Mouse (Mus musculus): ENCODE results near the gene Vps13d. TPM values are rescaled to one million over a fixed set of nuclear protein-coding genes. Genes with fewer than 3 reads are reported as not detected.

Gene Vps13d
- polyA plus RNA-seq, 1 experiment from 2014 or later: 7.6 TPM

- WGBS: 59% methylated on average over 3 of the region's 3 CpGs
- ATAC-seq (ENCODE audit: insufficient number of reproducible peaks, low FRiP score): no peak
- peak overlapping the region; percentile 73; the same call in 1 of the 2 replicates for H3K27ac ChIP-seq (ENCODE audit: poor library complexity, severe bottlenecking)
Measured at GRCm38 (mm10) chr4:144950327-144950711, 244.5 kb downstream of the Vps13d start.

GRCm38 (mm10) chr4:144949441-144950326 lies 245.1 kb downstream of the Vps13d start:
- Histone ChIP-seq H3K27me3 (replicated peaks) (no peaks in the 10 kb centered on the region), H3K4me3 (no peak overlapping the region), H3K27ac (ENCODE audit: poor library complexity, severe bottlenecking) (peak overlapping the region; percentile 73), H3K36me3 (no peaks in the 10 kb centered on the region), H3K4me1 (replicated peaks) (peaks cover 39% of the 10 kb centered on the region), H3K9me3 (replicated peaks) (no peaks in the 10 kb centered on the region), H3K4me2 (peak overlapping the region; percentile 3; the same call in 1 of the 2 replicates), H3K9ac (peak overlapping the region; percentile 25; the same call in 1 of the 2 replicates)
- ATAC-seq (ENCODE audit: insufficient number of reproducible peaks, low FRiP score): peak; percentile 83
- WGBS: 9% methylated on average over 9 of the region's 9 CpGs

More at GRCm38 (mm10) chr4:144950327-144950711, 244.5 kb downstream of the Vps13d start:
- H3K36me3 ChIP-seq: no peaks in the 10 kb centered on the region
- H3K9ac ChIP-seq: no peak overlapping the region; the same call in 1 of the 2 replicates
- no peak overlapping the region for H3K4me3 ChIP-seq
- no peak overlapping the region for H3K4me2 ChIP-seq
- H3K9me3 ChIP-seq (replicated peaks): no peaks in the 10 kb centered on the region
- H3K4me1 ChIP-seq (replicated peaks): peaks cover 39% of the 10 kb centered on the region
- H3K27me3 ChIP-seq (replicated peaks): no peaks in the 10 kb centered on the region

GRCm38 (mm10) chr4:144947738-144948390 lies 246.9 kb downstream of the Vps13d start:
- H3K4me2 ChIP-seq: no peak overlapping the region
- peaks cover 39% of the 10 kb centered on the region for H3K4me1 ChIP-seq (replicated peaks)
- H3K9ac ChIP-seq: peak overlapping the region; percentile 5; the same call in 1 of the 2 replicates
- no peaks in the 10 kb centered on the region for H3K36me3 ChIP-seq
- 51% methylated on average over 6 of the region's 6 CpGs for WGBS
- peak overlapping the region; percentile 26; the same call in 1 of the 2 replicates for H3K27ac ChIP-seq (ENCODE audit: poor library complexity, severe bottlenecking)
- ATAC-seq (ENCODE audit: insufficient number of reproducible peaks, low FRiP score): no peak
- no peaks in the 10 kb centered on the region for H3K9me3 ChIP-seq (replicated peaks)
- no peak overlapping the region for H3K4me3 ChIP-seq
- H3K27me3 ChIP-seq (replicated peaks): no peaks in the 10 kb centered on the region

DNA sequence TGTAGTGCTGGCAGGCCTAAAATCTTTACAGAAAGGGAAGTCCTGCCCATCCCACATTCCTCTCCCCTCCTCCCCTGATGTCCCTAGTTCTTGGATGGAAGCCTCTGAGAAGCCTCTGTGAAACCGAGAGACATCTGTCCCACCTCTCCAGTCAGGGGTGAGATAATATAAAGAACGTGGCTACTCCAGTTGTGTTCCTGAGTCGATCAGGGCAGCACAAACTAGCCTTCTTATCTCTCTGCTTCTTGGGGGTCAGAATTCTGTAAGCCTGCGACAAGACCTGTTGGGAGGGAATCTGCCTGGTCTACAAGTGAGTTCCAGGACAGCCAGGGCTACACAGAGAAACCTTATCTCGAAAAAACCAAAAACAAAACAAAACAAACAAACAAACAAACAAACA lies 251.5 kb downstream of the Vps13d start:
- peaks cover 11% of the 10 kb centered on the region for H3K4me1 ChIP-seq (replicated peaks)
- ATAC-seq (ENCODE audit: insufficient number of reproducible peaks, low FRiP score): no peak
- WGBS: 39% methylated on average over 5 of the region's 5 CpGs
- H3K4me3 ChIP-seq: no peak overlapping the region
- H3K9ac ChIP-seq: no peak overlapping the region
- H3K9me3 ChIP-seq (replicated peaks): no peaks in the 10 kb centered on the region
- no peak overlapping the region for H3K27ac ChIP-seq (ENCODE audit: poor library complexity, severe bottlenecking)
- H3K4me2 ChIP-seq: no peak overlapping the region
- H3K36me3 ChIP-seq: no peaks in the 10 kb centered on the region
- H3K27me3 ChIP-seq (replicated peaks): no peaks in the 10 kb centered on the region

- H3K9ac ChIP-seq: no peak overlapping the region
- peaks cover 3% of the 10 kb centered on the region; the same call in 1 of the 2 replicates for H3K4me1 ChIP-seq (replicated peaks)
- no peaks in the 10 kb centered on the region for H3K36me3 ChIP-seq
- WGBS: 85% methylated on average over 3 of the region's 3 CpGs
- no peak for ATAC-seq (ENCODE audit: insufficient number of reproducible peaks, low FRiP score)
- H3K9me3 ChIP-seq (replicated peaks): no peaks in the 10 kb centered on the region
- H3K4me2 ChIP-seq: no peak overlapping the region
- H3K27me3 ChIP-seq (replicated peaks): no peaks in the 10 kb centered on the region
- no peak overlapping the region for H3K27ac ChIP-seq (ENCODE audit: poor library complexity, severe bottlenecking)
- no peak overlapping the region for H3K4me3 ChIP-seq
Measured at GRCm38 (mm10) chr4:144942433-144942832, 252.4 kb downstream of the Vps13d start.

GRCm38 (mm10) chr4:144940796-144941462 lies 253.9 kb downstream of the Vps13d start:
- Histone ChIP-seq H3K27me3 (replicated peaks) (peaks cover 7% of the 10 kb centered on the region; the same call in 1 of the 2 replicates), H3K4me2 (no peak overlapping the region), H3K4me3 (no peak overlapping the region), H3K36me3 (no peaks in the 10 kb centered on the region), H3K9me3 (replicated peaks) (no peaks in the 10 kb centered on the region), H3K9ac (no peak overlapping the region), H3K27ac (ENCODE audit: poor library complexity, severe bottlenecking) (no peak overlapping the region), H3K4me1 (replicated peaks) (no peaks in the 10 kb centered on the region)
- 0 out of 2 replicates have a peak, but pooled peaks have one; percentile 37 for ATAC-seq (ENCODE audit: insufficient number of reproducible peaks, low FRiP score)
- WGBS: 61% methylated on average over 13 of the region's 13 CpGs

DNA sequence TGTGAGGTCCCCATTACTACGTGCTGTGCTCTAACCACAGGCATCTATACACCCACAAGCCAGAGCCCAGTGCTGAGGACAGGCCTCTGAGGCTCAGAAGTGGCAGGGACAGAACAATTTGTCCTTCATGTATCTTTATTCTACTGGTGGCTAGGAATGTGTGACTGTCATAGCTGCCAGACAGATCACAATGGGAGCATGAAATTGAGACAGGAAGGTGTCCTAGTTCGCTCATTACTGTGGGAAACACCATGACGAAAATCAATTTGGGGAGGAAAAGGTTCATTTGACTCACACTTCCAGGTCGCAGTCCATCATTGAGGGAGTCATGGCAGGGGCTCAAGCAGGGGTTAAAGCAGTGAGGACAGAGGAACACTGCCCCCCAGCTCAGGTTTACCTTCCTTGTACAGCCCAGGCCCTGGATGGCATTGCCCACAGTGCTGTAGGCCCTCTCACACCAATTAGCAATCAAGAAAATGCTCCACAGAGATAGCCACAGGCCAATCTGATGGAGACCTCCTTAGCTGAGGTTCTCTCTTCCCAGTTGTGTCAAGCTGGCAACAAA lies 254.9 kb downstream of the Vps13d start:
- Histone ChIP-seq H3K27me3 (replicated peaks) (peaks cover 7% of the 10 kb centered on the region; the same call in 1 of the 2 replicates), H3K4me1 (replicated peaks) (no peaks in the 10 kb centered on the region), H3K4me2 (no peak overlapping the region), H3K27ac (ENCODE audit: poor library complexity, severe bottlenecking) (no peak overlapping the region), H3K9ac (no peak overlapping the region), H3K36me3 (no peaks in the 10 kb centered on the region), H3K4me3 (no peak overlapping the region), H3K9me3 (replicated peaks) (no peaks in the 10 kb centered on the region)
- WGBS: 77% methylated on average over 4 of the region's 4 CpGs
- no peak for ATAC-seq (ENCODE audit: insufficient number of reproducible peaks, low FRiP score)

- Histone ChIP-seq H3K36me3 (no peaks in the 10 kb centered on the region), H3K27ac (ENCODE audit: poor library complexity, severe bottlenecking) (no peak overlapping the region), H3K4me1 (replicated peaks) (no peaks in the 10 kb centered on the region), H3K27me3 (replicated peaks) (peaks cover 7% of the 10 kb centered on the region; the same call in 1 of the 2 replicates), H3K9ac (no peak overlapping the region), H3K9me3 (replicated peaks) (0 out of 2 replicates have a peak, but pooled peaks cover 3% of the 10 kb centered on the region), H3K4me2 (no peak overlapping the region), H3K4me3 (no peak overlapping the region)
- no peak for ATAC-seq (ENCODE audit: insufficient number of reproducible peaks, low FRiP score)
- WGBS: 75% methylated on average over 3 of the region's 3 CpGs
Measured at GRCm38 (mm10) chr4:144936563-144937154, 258.1 kb downstream of the Vps13d start.

- Histone ChIP-seq H3K4me2 (no peak overlapping the region), H3K9ac (no peak overlapping the region), H3K4me3 (no peak overlapping the region), H3K36me3 (no peaks in the 10 kb centered on the region), H3K9me3 (replicated peaks) (0 out of 2 replicates have a peak, but pooled peaks cover 3% of the 10 kb centered on the region), H3K4me1 (replicated peaks) (peaks cover 17% of the 10 kb centered on the region), H3K27me3 (replicated peaks) (peaks cover 7% of the 10 kb centered on the region; the same call in 1 of the 2 replicates), H3K27ac (ENCODE audit: poor library complexity, severe bottlenecking) (no peak overlapping the region)
- no peak for ATAC-seq (ENCODE audit: insufficient number of reproducible peaks, low FRiP score)
- WGBS: 16% methylated on average over 1 of the region's 1 CpGs
Measured at GRCm38 (mm10) chr4:144934501-144934900, 260.3 kb downstream of the Vps13d start.

- H3K4me3 ChIP-seq: no peak overlapping the region
- 88% methylated on average over 7 of the region's 7 CpGs for WGBS
- H3K4me2 ChIP-seq: no peak overlapping the region
- peaks cover 8% of the 10 kb centered on the region; the same call in 1 of the 2 replicates for H3K27me3 ChIP-seq (replicated peaks)
- ATAC-seq (ENCODE audit: insufficient number of reproducible peaks, low FRiP score): no peak
- no peak overlapping the region for H3K9ac ChIP-seq
- peak overlapping the region; percentile 15; the same call in 1 of the 2 replicates for H3K27ac ChIP-seq (ENCODE audit: poor library complexity, severe bottlenecking)
- H3K4me1 ChIP-seq (replicated peaks): peaks cover 21% of the 10 kb centered on the region
- H3K9me3 ChIP-seq (replicated peaks): 0 out of 2 replicates have a peak, but pooled peaks cover 3% of the 10 kb centered on the region
- peaks cover 12% of the 10 kb centered on the region for H3K36me3 ChIP-seq
Measured at GRCm38 (mm10) chr4:144931167-144931566, 263.6 kb downstream of the Vps13d start.
